In the genomic region with DNA sequence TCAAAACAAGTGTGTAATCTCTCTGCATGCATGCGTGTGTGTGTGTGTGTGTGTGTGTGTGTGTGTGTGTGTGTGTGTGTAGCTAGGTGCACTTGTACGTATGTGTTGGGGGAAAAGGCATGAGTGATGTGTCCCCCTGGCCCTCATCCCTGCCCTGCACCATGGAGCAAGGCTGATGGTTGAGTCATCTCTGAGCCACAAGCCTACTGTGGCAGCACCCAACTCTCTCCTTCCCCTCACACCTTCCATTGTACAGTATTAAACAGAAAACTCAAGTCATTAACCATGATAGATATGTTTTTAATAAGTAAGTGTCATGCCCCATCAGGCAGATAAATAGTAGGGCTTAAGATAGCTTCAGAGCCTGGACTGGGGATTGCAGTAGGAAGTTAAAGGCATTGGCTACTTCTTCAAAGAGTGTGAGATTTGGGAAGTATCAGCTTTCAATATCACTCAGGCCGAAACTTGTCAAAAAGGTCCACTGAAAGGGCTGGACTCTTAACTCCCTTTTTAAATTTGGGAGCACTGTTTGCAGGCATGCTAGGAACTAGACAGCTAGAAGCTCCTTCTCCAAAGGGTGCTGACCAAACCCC, we compare ENCODE assay signal across 16 mouse cellular contexts.
DNase-seq lines count a peak whose midpoint lies in the region; ATAC-seq lines count a peak whose summit lies in the region.
"Had no signal": no experiment of that assay in that cellular context is flagged by ENCODE, and none has a peak within 500 bp of the region (broad histone marks: within the 10 kb centered on the region; RNA-seq: fewer than 3 reads in every experiment).

No protein-coding gene starts in this region.

- no peak for ATAC-seq in embryonic facial prominence, embryonic 13.5 days (ENCODE audit: insufficient number of reproducible peaks, insufficient read depth, low FRiP score, low TSS enrichment, low read depth)
- no peak for ATAC-seq in hindbrain, embryonic 13.5 days (ENCODE audit: low FRiP score)
- ATAC-seq in hindbrain, embryonic 12.5 days (ENCODE audit: low FRiP score): no peak
- ATAC-seq in common myeloid progenitor, adult 5-6 weeks (replicated peaks; ENCODE audit: low read depth, poor library complexity, severe bottlenecking): peak; percentile 31; the same call in 1 of the 2 replicates
- ATAC-seq in cerebellum, adult (ENCODE audit: insufficient number of reproducible peaks, low FRiP score, low TSS enrichment): no peak
- ATAC-seq: midbrain, embryonic 15.5 days had no signal

- no peaks in the 10 kb centered on the region for H3K9me3 ChIP-seq in embryonic facial prominence, embryonic 13.5 days
- H3K9me3 ChIP-seq in embryonic facial prominence, embryonic 10.5 days: no peaks in the 10 kb centered on the region
- no peaks in the 10 kb centered on the region for H3K9me3 ChIP-seq in hindbrain, embryonic 13.5 days
- no peaks in the 10 kb centered on the region for H3K9me3 ChIP-seq in hindbrain, embryonic 12.5 days (replicated peaks)
- H3K9me3 ChIP-seq: midbrain, embryonic 15.5 days had no signal

- no peaks in the 10 kb centered on the region for H3K36me3 ChIP-seq in embryonic facial prominence, embryonic 13.5 days
- H3K36me3 ChIP-seq in embryonic facial prominence, embryonic 10.5 days (replicated peaks): no peaks in the 10 kb centered on the region
- H3K36me3 ChIP-seq in hindbrain, embryonic 13.5 days: no peaks in the 10 kb centered on the region
- H3K36me3 ChIP-seq in hindbrain, embryonic 12.5 days: no peaks in the 10 kb centered on the region
- H3K36me3 ChIP-seq: midbrain, embryonic 15.5 days had no signal

- H3K4me1 ChIP-seq in embryonic facial prominence, embryonic 13.5 days: peaks cover 38% of the 10 kb centered on the region
- peaks cover 22% of the 10 kb centered on the region for H3K4me1 ChIP-seq in embryonic facial prominence, embryonic 10.5 days
- peaks cover 16% of the 10 kb centered on the region for H3K4me1 ChIP-seq in hindbrain, embryonic 13.5 days (replicated peaks)
- peaks cover 10% of the 10 kb centered on the region; the same call in 1 of the 2 replicates for H3K4me1 ChIP-seq in hindbrain, embryonic 12.5 days
- H3K4me1 ChIP-seq: megakaryocyte, embryonic 14.5 days had no signal

- no peak overlapping the region for H3K4me2 ChIP-seq in embryonic facial prominence, embryonic 13.5 days
- no peak overlapping the region for H3K4me2 ChIP-seq in hindbrain, embryonic 13.5 days
- no peak overlapping the region for H3K4me2 ChIP-seq in hindbrain, embryonic 12.5 days (replicated peaks)
- H3K4me2 ChIP-seq: heart, embryonic 11.5 days; midbrain, embryonic 15.5 days had no signal

- H3K27ac ChIP-seq in embryonic facial prominence, embryonic 13.5 days: 0 out of 2 replicates have a peak overlapping the region, but pooled peaks have one; percentile 29
- H3K27ac ChIP-seq in embryonic facial prominence, embryonic 10.5 days (replicated peaks): no peak overlapping the region
- H3K27ac ChIP-seq in hindbrain, embryonic 13.5 days: 0 out of 2 replicates have a peak overlapping the region, but pooled peaks have one; percentile 5
- no peak overlapping the region for H3K27ac ChIP-seq in hindbrain, embryonic 12.5 days
- H3K27ac ChIP-seq: liver, embryonic 14.5 days; midbrain, embryonic 15.5 days had no signal

- no peak for DNase-seq in embryonic facial prominence, embryonic 10.5 days (ENCODE audit: low spot score)
- peak; percentile 29 for DNase-seq in adrenal gland, postnatal 25 days
- no peak for DNase-seq in cerebellum, postnatal 10 days
- DNase-seq: B cell, adult 2 months; gastrocnemius, postnatal 10 days; spleen, adult 18-20 months; thymus, adult 18-20 months had no signal

- no peak overlapping the region for H3K9ac ChIP-seq in embryonic facial prominence, embryonic 13.5 days
- H3K9ac ChIP-seq in hindbrain, embryonic 13.5 days: no peak overlapping the region
- no peak overlapping the region for H3K9ac ChIP-seq in hindbrain, embryonic 12.5 days
- H3K9ac ChIP-seq: liver, embryonic 14.5 days; midbrain, embryonic 15.5 days had no signal

- peaks cover 15% of the 10 kb centered on the region for H3K27me3 ChIP-seq in embryonic facial prominence, embryonic 13.5 days
- peaks cover 32% of the 10 kb centered on the region for H3K27me3 ChIP-seq in embryonic facial prominence, embryonic 10.5 days (replicated peaks; ENCODE audit: low read depth, poor library complexity, severe bottlenecking)
- peaks cover 7% of the 10 kb centered on the region; the same call in 1 of the 2 replicates for H3K27me3 ChIP-seq in hindbrain, embryonic 13.5 days
- peaks cover 12% of the 10 kb centered on the region for H3K27me3 ChIP-seq in hindbrain, embryonic 12.5 days
- H3K27me3 ChIP-seq: megakaryocyte, embryonic 14.5 days; midbrain, embryonic 15.5 days had no signal

- 57% methylated on average over 3 of the region's 3 CpGs for WGBS in embryonic facial prominence, embryonic 13.5 days
- WGBS in embryonic facial prominence, embryonic 10.5 days: 83% methylated on average over 3 of the region's 3 CpGs
- 77% methylated on average over 3 of the region's 3 CpGs for WGBS in hindbrain, embryonic 13.5 days
- 76% methylated on average over 3 of the region's 3 CpGs for WGBS in hindbrain, embryonic 12.5 days

- no peak overlapping the region for H3K4me3 ChIP-seq in embryonic facial prominence, embryonic 13.5 days
- no peak overlapping the region for H3K4me3 ChIP-seq in embryonic facial prominence, embryonic 10.5 days
- H3K4me3 ChIP-seq in hindbrain, embryonic 13.5 days: no peak overlapping the region
- H3K4me3 ChIP-seq in hindbrain, embryonic 12.5 days: no peak overlapping the region
- H3K4me3 ChIP-seq: megakaryocyte, embryonic 14.5 days; midbrain, embryonic 15.5 days had no signal

Comparison
In these comparisons a context has a peak if more than half of its experiments do, and no peak if none do; other contexts are left out.
1. H3K27ac ChIP-seq: peak in embryonic facial prominence, embryonic 13.5 days (single experiment) and hindbrain, embryonic 13.5 days (single experiment); none in embryonic facial prominence, embryonic 10.5 days (single experiment) and hindbrain, embryonic 12.5 days (single experiment).